Mouse (Mus musculus) olfactory bulb, adult 2 months (tissue): ENCODE data around the gene Numa1.

Experiments
- CTCF ChIP-seq: fragments of 200-500 bp; IDR thresholded peaks from 2 replicates; pipeline ENCODE4 v1.5.1; 2012; ENCODE audit warnings: low read depth, mild to moderate bottlenecking, low read length, moderate library complexity; ENCODE audit not compliant: insufficient read depth
- POLR2A ChIP-seq: fragments of 200-500 bp; IDR thresholded peaks from 2 replicates; pipeline ENCODE4 v1.6.1; 2012; ENCODE audit warnings: mild to moderate bottlenecking, low read depth, low read length, moderate library complexity; ENCODE audit not compliant: insufficient read depth

GRCm38 (mm10) chr7:101956481-101956880, 22.6 kb downstream of the Numa1 start:
- no peak for TF ChIP-seq CTCF
- no peak for TF ChIP-seq POLR2A
